Mouse (Mus musculus) liver, embryonic 14.5 days (tissue): ENCODE data around the gene Ipcef1. TPM values are rescaled to one million over a fixed set of nuclear protein-coding genes. Genes with fewer than 3 reads are reported as not detected.

Experiments used
- ATAC-seq: fragments of 200-750 bp; cut with Nextera tagmentation; 2 replicates; pipeline ENCODE4 v1.8.0; 2017; ENCODE audit warnings: moderate number of reproducible peaks, mild to moderate bottlenecking, moderate library complexity; ENCODE audit not compliant: insufficient read depth
- DNase-seq, 3 experiments: peaks; one replicate each; pipeline ENCODE4 v3.0.0-alpha.2; 2012 to 2013; ENCODE audit warnings: low read depth in 3 of 3, low spot score in 3 of 3
- H3K27ac ChIP-seq: fragments of 300-500 bp; sonication (generic); 2 replicates; pipeline ENCODE4 v1.5.1; 2014; ENCODE audit warnings: moderate library complexity, mild to moderate bottlenecking, control low read depth, inconsistent platforms
- H3K27me3 ChIP-seq: fragments of 300-500 bp; sonication (generic); 2 replicates; pipeline ENCODE4 v1.6.1; 2014; ENCODE audit warnings: mild to moderate bottlenecking, low read length, moderate library complexity; ENCODE audit not compliant: control insufficient read depth, insufficient read depth
- H3K36me3 ChIP-seq: fragments of 300-500 bp; sonication (generic); replicated peaks from 2 replicates; pipeline ENCODE4 v1.6.1; 2014; ENCODE audit warnings: low read depth; ENCODE audit not compliant: control insufficient read depth, insufficient read depth
- H3K4me1 ChIP-seq, 2 experiments: fragments of 200-500 bp in 1 of 2; fragments of 300-500 bp in 1 of 2; sonication (generic) in 1 of 2; replicated peaks; 2 replicates each; pipeline ENCODE4 v1.6.1; 2012 to 2014; ENCODE audit warnings: antibody characterized with exemption in 1 of 2, inconsistent platforms in 1 of 2, low read length in 1 of 2; ENCODE audit not compliant: control insufficient read depth in 2 of 2, insufficient read depth in 2 of 2
- H3K4me2 ChIP-seq: fragments of 300-500 bp; sonication (generic); 2 replicates; pipeline ENCODE4 v1.6.1; 2014; ENCODE audit warnings: low read depth, mild to moderate bottlenecking, control low read depth, moderate library complexity
- H3K4me3 ChIP-seq, 2 experiments: fragments of 200-500 bp in 1 of 2; fragments of 300-500 bp in 1 of 2; sonication (generic) in 1 of 2; 2 replicates each; pipeline ENCODE4 v1.5.1; 2012 to 2014; ENCODE audit warnings: low read depth in 2 of 2, low read length in 2 of 2, mild to moderate bottlenecking in 2 of 2, control low read depth in 1 of 2, inconsistent platforms in 1 of 2, moderate library complexity in 1 of 2; ENCODE audit not compliant: insufficient read depth in 1 of 2
- H3K9ac ChIP-seq: fragments of 300-500 bp; sonication (generic); replicated peaks from 2 replicates; pipeline ENCODE4 v1.6.1; 2014; ENCODE audit warnings: mild to moderate bottlenecking, control low read depth, moderate library complexity
- H3K9me3 ChIP-seq: fragments of 300-500 bp; sonication (generic); 2 replicates; pipeline ENCODE4 v1.6.1; 2016; ENCODE audit warnings: low read length, mixed read lengths; ENCODE audit not compliant: control insufficient read depth
- CTCF ChIP-seq: IDR thresholded peaks from 2 replicates; pipeline ENCODE4 v1.5.1; 2016; ENCODE audit warnings: antibody characterized with exemption, low read depth, control low read depth
- EP300 ChIP-seq: IDR thresholded peaks from 2 replicates; pipeline ENCODE4 v1.6.1; 2016; ENCODE audit warnings: antibody characterized with exemption, low read depth
- WGBS: fragments of 180-500 bp; shearing (Covaris S2); extraction: QIAGEN DNeasy Blood & Tissue Kit; methylation state at CpG from one replicate; pipeline ENCODE4 v1.1.7; 2014; ENCODE audit not compliant: insufficient replicate concordance; 5-methylcytosine and 5-hydroxymethylcytosine counted together
- polyA plus RNA-seq, 2 experiments: library from polyadenylated mRNA; depleted of rRNA in 1 of 2; stranded (reverse) in 1 of 2; unstranded in 1 of 2; fragments of >200 nt; fragmentation: Nextera tagmentation in 1 of 2; extraction: Ambion mirVana in 1 of 2; gene quantifications; 2 replicates each; pipeline versions ENCODE4 v1.2.1 to v1.2.3; 2012 to 2014

The Ipcef1 gene
- polyA plus RNA-seq, 2 experiments: 0.50 to 0.71 TPM

DNA sequence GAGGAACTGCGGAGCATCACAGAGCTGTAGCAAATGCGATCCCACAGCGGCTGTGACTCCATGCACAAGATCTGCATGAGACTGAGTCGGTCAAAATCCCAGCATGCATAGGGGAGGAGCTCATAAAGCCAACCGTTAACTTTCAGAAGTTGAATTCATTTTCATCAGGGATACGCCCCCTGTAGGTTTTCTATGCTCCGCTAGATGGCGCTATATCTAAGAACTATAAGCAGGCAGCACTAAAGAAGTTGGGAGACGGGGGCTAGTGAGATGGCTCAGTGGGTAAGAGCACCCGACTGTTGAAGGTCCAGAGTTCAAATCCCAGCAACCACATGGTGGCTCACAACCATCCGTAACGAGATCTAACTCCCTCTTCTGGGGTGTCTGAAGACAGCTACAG lies 16.3 kb upstream of the Ipcef1 start:
- TF ChIP-seq EP300 (no peak), CTCF (peak; percentile 37; the same call in 1 of the 2 replicates)
- DNase-seq: peak in 1 of 3 experiments; percentile 7

DNA sequence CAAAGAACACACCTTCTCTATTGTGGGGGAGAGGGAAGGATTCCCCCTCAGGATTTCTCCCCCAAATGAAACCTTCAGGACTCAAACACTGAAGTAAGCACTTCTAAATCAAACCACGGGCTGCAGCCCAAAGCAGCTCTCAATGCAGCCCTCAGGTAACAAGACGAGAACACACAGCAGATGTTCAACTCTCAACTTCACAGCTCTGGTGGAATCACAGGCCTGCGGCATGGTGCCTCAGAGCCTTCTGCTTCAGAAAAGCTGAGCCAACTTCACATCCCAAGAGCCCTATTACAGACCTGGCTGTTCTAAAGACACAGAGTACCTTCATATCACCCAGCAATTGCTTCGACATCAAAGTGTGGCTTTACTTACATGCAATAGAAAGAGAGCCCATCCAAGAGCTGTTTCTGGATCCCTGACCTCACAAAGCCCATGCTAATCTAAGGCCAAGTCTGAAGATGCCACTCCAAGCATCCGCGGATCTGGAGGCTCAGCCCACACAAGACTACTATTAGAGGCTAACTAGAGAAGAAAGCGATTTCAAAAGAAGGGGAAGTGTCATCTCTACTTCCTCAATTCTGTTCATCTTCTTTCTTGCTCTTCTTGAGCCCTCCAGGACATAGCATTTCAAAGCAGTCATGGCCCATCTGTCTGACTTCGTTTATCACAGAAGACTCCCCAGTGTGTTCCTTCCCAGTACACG lies 11.6 kb upstream of the Ipcef1 start:
- Histone ChIP-seq H3K4me1 (no peaks in the 10 kb centered on the region), H3K27ac (no peak overlapping the region), H3K4me2 (no peak overlapping the region), H3K4me3 (no peak overlapping the region), H3K27me3 (no peaks in the 10 kb centered on the region), H3K9me3 (no peaks in the 10 kb centered on the region), H3K36me3 (no peaks in the 10 kb centered on the region), H3K9ac (no peak overlapping the region)
- TF ChIP-seq EP300 (no peak), CTCF (no peak)
- WGBS: 31% methylated on average over 9 of the region's 9 CpGs
- no peak for ATAC-seq
- DNase-seq: peak in 1 of 3 experiments; percentile 16

More for the DNA sequence above, 16.3 kb upstream of the Ipcef1 start:
- WGBS: 47% methylated on average over 12 of the region's 12 CpGs
- H3K4me1 ChIP-seq: no peaks in the 10 kb centered on the region
- H3K9me3 ChIP-seq: no peaks in the 10 kb centered on the region
- ATAC-seq: no peak
- H3K27ac ChIP-seq: no peak overlapping the region
- no peak overlapping the region for H3K4me2 ChIP-seq
- no peaks in the 10 kb centered on the region for H3K36me3 ChIP-seq
- no peak overlapping the region for H3K9ac ChIP-seq
- no peak overlapping the region for H3K4me3 ChIP-seq
- no peaks in the 10 kb centered on the region for H3K27me3 ChIP-seq

DNA sequence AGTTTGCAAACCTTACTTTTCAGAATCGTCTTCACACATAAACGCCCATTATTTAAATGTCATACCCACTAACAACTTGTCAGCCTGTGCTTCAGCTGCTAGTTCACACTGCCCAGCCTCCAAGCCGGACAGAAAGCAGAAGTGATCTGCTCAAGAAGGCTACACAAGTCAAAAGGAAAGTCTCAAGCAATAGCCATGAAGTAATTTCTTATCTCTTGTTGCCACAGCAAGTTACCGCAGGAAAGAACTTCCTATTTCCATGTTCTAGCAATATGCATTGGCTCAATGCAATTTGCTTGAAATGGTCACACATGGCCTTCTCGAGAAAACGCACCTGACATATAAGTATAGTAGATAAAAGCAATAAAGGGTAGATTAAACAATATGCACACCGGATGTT lies 10.7 kb upstream of the Ipcef1 start:
- ATAC-seq (no peak), DNase-seq (peak; percentile 12 to 27 (median 18))
- H3K27me3 ChIP-seq: no peaks in the 10 kb centered on the region
- H3K27ac ChIP-seq: no peak overlapping the region
- TF ChIP-seq EP300 (no peak), CTCF (no peak)
- H3K9me3 ChIP-seq: no peaks in the 10 kb centered on the region
- H3K4me1 ChIP-seq: no peaks in the 10 kb centered on the region
- WGBS: 10% methylated on average over 7 of the region's 7 CpGs
- H3K9ac ChIP-seq: no peak overlapping the region
- H3K36me3 ChIP-seq: no peaks in the 10 kb centered on the region
- H3K4me2 ChIP-seq: no peak overlapping the region
- H3K4me3 ChIP-seq: no peak overlapping the region

GRCm38 (mm10) chr10:7060326-7060725 lies 8.0 kb upstream of the Ipcef1 start:
- no peaks in the 10 kb centered on the region for H3K27me3 ChIP-seq
- 49% methylated on average over 5 of the region's 5 CpGs for WGBS

GRCm38 (mm10) chr10:7057546-7057945 lies 5.3 kb upstream of the Ipcef1 start:
- Histone ChIP-seq H3K4me3 (no peak overlapping the region), H3K4me2 (no peak overlapping the region), H3K9me3 (no peaks in the 10 kb centered on the region), H3K36me3 (no peaks in the 10 kb centered on the region), H3K9ac (no peak overlapping the region), H3K4me1 (peaks cover 0 to under 1% of the 10 kb centered on the region in 2 experiments; a peak in 1 of 4 replicates), H3K27ac (no peak overlapping the region), H3K27me3 (no peaks in the 10 kb centered on the region)
- no peak for ATAC-seq
- TF ChIP-seq EP300 (no peak), CTCF (no peak)
- no peak for DNase-seq
- 43% methylated on average over 1 of the region's 1 CpGs for WGBS

More at GRCm38 (mm10) chr10:7060326-7060725, 8.0 kb upstream of the Ipcef1 start:
- no peak for ATAC-seq
- Histone ChIP-seq H3K9me3 (no peaks in the 10 kb centered on the region), H3K4me3 (no peak overlapping the region), H3K27ac (no peak overlapping the region), H3K36me3 (no peaks in the 10 kb centered on the region), H3K4me1 (no peaks in the 10 kb centered on the region), H3K4me2 (no peak overlapping the region), H3K9ac (no peak overlapping the region)
- no peak for TF ChIP-seq EP300
- TF ChIP-seq CTCF: no peak
- no peak for DNase-seq
